Mouse (Mus musculus) midbrain, embryonic 16.5 days (tissue): ENCODE data around the gene Hdac10. TPM values are rescaled to one million over a fixed set of nuclear protein-coding genes. Genes with fewer than 3 reads are reported as not detected.
A peak's percentile ranks its signal among the peaks of the same experiment; 100 is the strongest.

Experiments
- ATAC-seq: fragments of 200-750 bp; cut with Nextera tagmentation; 2 replicates; pipeline ENCODE4 v1.8.0; 2017; ENCODE audit warnings: moderate TSS enrichment
- H3K27ac ChIP-seq: fragments of 300-500 bp; sonication (generic); 2 replicates; pipeline ENCODE4 v1.5.1; 2014; ENCODE audit warnings: mild to moderate bottlenecking, low read length, mixed read lengths
- H3K27me3 ChIP-seq: fragments of 300-500 bp; sonication (generic); 2 replicates; pipeline ENCODE4 v1.6.1; 2014; ENCODE audit warnings: low read depth, low read length, mixed read lengths; ENCODE audit not compliant: control insufficient read depth, insufficient read depth
- H3K36me3 ChIP-seq: fragments of 300-500 bp; sonication (generic); 2 replicates; pipeline ENCODE4 v1.6.1; 2014; ENCODE audit warnings: mild to moderate bottlenecking, low read length, moderate library complexity, mixed read lengths; ENCODE audit not compliant: control insufficient read depth, insufficient read depth
- H3K4me1 ChIP-seq: fragments of 300-500 bp; sonication (generic); 2 replicates; pipeline ENCODE4 v1.6.1; 2014; ENCODE audit warnings: mild to moderate bottlenecking, low read length, mixed read lengths; ENCODE audit not compliant: control insufficient read depth, insufficient read depth
- H3K4me2 ChIP-seq: fragments of 300-500 bp; sonication (generic); 2 replicates; pipeline ENCODE4 v1.6.1; 2014; ENCODE audit warnings: mild to moderate bottlenecking, low read length, mixed read lengths
- H3K4me3 ChIP-seq: fragments of 300-500 bp; sonication (generic); 2 replicates; pipeline ENCODE4 v1.5.1; 2014; ENCODE audit warnings: low read depth, mild to moderate bottlenecking, low read length, moderate library complexity, mixed read lengths
- H3K9ac ChIP-seq: fragments of 300-500 bp; sonication (generic); 2 replicates; pipeline ENCODE4 v1.6.1; 2014; ENCODE audit warnings: low read depth, low read length, mixed read lengths
- H3K9me3 ChIP-seq: fragments of 300-500 bp; sonication (generic); replicated peaks from 2 replicates; pipeline ENCODE4 v1.6.1; 2014; ENCODE audit warnings: mild to moderate bottlenecking, low read length, mixed read lengths; ENCODE audit not compliant: control insufficient read depth, poor library complexity, severe bottlenecking
- WGBS: fragments of 180-500 bp; shearing (Covaris S2); extraction: QIAGEN DNeasy Blood & Tissue Kit; methylation state at CpG from one replicate; pipeline ENCODE4 v1.1.7; 2014; 5-methylcytosine and 5-hydroxymethylcytosine counted together
- polyA plus RNA-seq: library from polyadenylated mRNA; unstranded; fragments of >200 nt; fragmentation: Nextera tagmentation; extraction: Ambion mirVana; gene quantifications from 2 replicates; pipeline ENCODE4 v1.2.1, GENCODE M21; 2015

The Hdac10 gene
- polyA plus RNA-seq, 1 experiment from 2014 or later: 31.0 TPM

DNA sequence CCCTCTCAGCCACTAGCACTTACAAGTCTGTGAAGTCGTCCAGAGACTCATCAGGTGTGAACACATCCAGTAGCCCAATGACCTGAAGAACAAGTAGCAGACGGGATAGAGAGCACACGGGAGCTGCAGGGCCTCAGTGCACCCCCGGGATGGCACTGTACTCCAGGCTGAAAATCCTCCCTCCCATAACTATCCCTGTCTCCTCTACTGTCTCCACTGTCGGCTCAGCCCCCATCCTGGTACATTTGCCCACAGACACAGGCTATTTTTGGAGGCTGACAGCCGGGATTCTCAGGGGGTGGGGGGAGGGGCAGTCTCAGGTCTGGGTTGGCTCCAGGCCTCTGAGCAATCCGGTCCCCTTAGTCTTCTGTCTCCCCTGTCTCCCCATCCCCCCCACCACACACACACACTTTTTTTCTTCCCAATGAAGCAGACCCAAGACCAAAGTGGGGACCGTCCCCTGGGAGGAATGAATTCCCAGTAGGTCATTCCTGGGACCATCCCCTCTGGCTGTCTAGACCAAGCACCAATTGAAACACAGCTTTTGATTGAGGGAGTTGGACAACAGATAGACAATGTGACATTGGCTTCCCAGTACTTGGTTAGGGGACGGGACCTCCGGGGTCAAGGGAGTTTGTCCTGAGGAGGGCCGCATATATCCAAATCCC lies 9.0 kb upstream of the Hdac10 start:
- H3K9me3 ChIP-seq: no peaks in the 10 kb centered on the region
- no peaks in the 10 kb centered on the region for H3K36me3 ChIP-seq
- H3K4me3 ChIP-seq: no peak overlapping the region
- ATAC-seq: no peak
- WGBS: 81% methylated on average over 11 of the region's 11 CpGs
- no peak overlapping the region for H3K4me2 ChIP-seq
- no peak overlapping the region for H3K27ac ChIP-seq
- H3K4me1 ChIP-seq: peaks cover 17% of the 10 kb centered on the region
- no peak overlapping the region for H3K9ac ChIP-seq
- H3K27me3 ChIP-seq: peaks cover 8% of the 10 kb centered on the region

DNA sequence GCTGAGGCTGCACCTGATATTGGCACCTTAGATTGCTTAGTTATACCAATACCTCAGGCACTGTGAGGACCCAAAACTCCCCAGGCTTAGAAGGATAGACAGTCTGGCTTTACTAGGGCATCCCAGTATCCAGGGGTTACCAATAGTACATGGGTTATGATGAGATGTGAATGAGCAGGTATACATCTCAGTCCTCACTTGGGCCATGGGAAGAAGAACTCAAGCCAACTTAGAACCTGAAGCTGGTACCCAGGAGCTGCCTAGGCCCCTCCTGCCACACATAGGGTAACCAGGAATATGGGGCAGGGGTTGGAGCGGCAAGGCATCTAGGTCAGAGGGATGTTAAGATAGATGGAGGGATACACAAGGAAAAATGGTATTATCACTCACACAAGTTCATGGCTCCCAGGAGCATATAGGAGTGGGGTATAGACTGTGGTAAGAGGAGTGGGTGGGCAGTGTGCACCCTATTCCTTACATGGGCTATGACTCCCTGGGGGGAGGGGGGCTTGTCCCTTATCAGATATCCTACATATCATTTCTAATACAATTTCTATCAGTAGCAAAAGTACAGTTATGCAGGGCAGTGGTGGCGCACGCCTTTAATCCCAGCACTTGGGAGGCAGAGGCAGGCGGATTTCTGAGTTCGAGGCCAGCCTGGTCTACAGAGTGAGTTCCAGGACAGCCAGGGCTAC lies 8.1 kb upstream of the Hdac10 start:
- H3K4me1 ChIP-seq: peaks cover 17% of the 10 kb centered on the region
- no peaks in the 10 kb centered on the region for H3K9me3 ChIP-seq
- WGBS: 96% methylated on average over 4 of the region's 5 CpGs
- H3K4me2 ChIP-seq: no peak overlapping the region
- H3K9ac ChIP-seq: no peak overlapping the region
- H3K27ac ChIP-seq: no peak overlapping the region
- ATAC-seq: no peak
- peaks cover 8% of the 10 kb centered on the region for H3K27me3 ChIP-seq
- H3K36me3 ChIP-seq: no peaks in the 10 kb centered on the region
- no peak overlapping the region for H3K4me3 ChIP-seq

DNA sequence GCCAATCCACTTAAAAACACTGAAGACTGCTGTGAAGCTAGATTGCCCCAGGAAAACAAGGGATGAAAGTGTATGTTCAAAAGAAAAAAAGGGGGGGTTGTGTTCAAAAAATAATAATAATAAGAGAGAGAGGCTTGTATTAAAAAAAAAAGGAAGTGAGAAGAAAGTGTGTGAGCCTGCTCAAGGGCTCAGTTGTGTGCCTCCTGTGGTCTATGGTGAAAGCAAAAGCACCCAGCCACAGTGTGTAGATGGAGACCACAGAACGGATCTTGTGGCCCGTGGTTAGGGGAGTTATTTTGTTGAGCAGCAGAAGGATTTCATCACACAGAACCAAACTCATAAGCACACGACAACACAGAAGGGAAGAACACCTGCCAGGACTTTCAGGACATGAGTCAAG lies 2.8 kb upstream of the Hdac10 start:
- Histone ChIP-seq H3K4me1 (peaks cover 13% of the 10 kb centered on the region), H3K4me2 (no peak overlapping the region), H3K9me3 (no peaks in the 10 kb centered on the region), H3K27me3 (no peaks in the 10 kb centered on the region), H3K9ac (no peak overlapping the region), H3K4me3 (no peak overlapping the region), H3K27ac (no peak overlapping the region), H3K36me3 (no peaks in the 10 kb centered on the region)
- 92% methylated on average over 3 of the region's 3 CpGs for WGBS
- no peak for ATAC-seq

DNA sequence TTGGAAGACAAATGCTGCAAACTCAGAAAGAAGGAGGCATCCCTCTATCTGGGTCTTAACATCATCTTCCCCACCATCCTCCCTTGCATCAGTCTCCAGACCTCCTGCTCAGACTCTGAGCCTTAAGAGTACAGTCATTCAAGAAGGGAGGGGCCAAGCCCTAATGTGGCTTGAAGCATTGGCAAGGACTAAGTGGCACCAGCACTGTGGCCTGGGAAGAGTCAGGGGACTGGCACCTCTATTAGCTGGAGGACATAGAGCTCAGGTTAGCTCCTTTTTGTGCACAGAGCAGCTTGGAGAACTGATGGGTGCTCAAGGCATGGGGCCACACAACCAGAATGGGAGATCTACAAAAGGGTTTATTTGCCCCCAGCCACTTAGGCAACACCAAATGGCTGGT lies 1.7 kb upstream of the Hdac10 start:
- H3K9me3 ChIP-seq: no peaks in the 10 kb centered on the region
- H3K4me2 ChIP-seq: no peak overlapping the region
- ATAC-seq: no peak
- no peaks in the 10 kb centered on the region for H3K27me3 ChIP-seq
- H3K36me3 ChIP-seq: 0 out of 2 replicates have a peak, but pooled peaks cover 3% of the 10 kb centered on the region
- H3K4me3 ChIP-seq: no peak overlapping the region
- H3K9ac ChIP-seq: no peak overlapping the region
- H3K4me1 ChIP-seq: peaks cover 13% of the 10 kb centered on the region
- H3K27ac ChIP-seq: no peak overlapping the region

DNA sequence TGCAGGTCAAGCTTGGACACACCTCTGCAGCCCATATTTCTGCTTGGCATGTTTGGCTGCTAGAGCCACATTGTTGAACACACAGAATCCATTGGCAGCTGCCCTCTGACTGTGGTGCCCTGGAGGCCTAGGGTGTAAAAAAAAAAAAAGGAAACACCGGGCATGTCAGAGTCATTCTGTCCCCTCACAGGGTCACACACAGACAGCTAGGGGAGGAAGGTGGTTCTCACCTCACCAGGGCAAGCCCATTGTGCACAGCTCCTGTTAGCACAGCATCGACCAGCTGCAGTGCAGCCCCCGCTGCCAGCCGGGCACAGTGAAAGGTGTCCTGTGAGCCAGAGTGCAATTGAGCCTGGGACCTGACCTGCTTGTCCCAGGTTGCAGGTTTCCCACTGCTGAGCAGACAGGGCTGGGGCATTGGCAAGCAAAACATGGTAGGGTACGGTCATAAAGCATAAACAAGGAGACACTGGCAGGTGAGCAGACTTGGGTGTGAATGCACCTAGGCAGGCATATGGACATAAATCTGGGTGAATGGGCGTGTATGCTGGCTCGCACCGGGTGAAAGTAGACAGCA lies 1.0 kb downstream of the Hdac10 start:
- Histone ChIP-seq H3K4me2 (peak overlapping the region; percentile 82), H3K9me3 (no peaks in the 10 kb centered on the region), H3K4me3 (peak overlapping the region; percentile 61), H3K36me3 (0 out of 2 replicates have a peak, but pooled peaks cover 3% of the 10 kb centered on the region), H3K4me1 (peaks cover 23% of the 10 kb centered on the region), H3K9ac (peak overlapping the region; percentile 75), H3K27me3 (no peaks in the 10 kb centered on the region), H3K27ac (no peak overlapping the region)
- 90% methylated on average over 8 of the region's 8 CpGs for WGBS
- ATAC-seq: no peak

DNA sequence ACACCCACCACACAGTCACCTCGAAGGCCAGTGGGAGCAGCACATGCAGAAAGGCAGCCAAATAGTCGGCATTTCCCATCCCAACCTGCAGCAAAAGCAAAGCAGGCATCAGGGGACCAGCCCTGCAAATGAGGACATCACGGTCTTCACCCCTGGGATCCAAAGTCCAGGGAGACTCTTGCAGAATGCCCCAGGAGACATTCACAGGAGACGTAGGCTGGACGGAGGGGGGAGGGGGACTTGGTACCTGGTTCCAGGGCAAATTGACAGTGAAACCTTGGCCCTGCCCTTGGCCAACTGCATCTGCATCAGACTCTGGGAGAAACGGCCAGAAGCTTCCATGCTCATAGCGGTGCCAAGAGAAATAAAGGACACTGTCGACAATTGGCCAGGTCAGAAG lies 1.9 kb downstream of the Hdac10 start:
- Histone ChIP-seq H3K27me3 (no peaks in the 10 kb centered on the region), H3K36me3 (0 out of 2 replicates have a peak, but pooled peaks cover 3% of the 10 kb centered on the region), H3K4me3 (no peak overlapping the region), H3K9ac (no peak overlapping the region), H3K4me1 (peaks cover 31% of the 10 kb centered on the region), H3K9me3 (no peaks in the 10 kb centered on the region), H3K27ac (no peak overlapping the region), H3K4me2 (no peak overlapping the region)
- 89% methylated on average over 8 of the region's 8 CpGs for WGBS
- no peak for ATAC-seq

DNA sequence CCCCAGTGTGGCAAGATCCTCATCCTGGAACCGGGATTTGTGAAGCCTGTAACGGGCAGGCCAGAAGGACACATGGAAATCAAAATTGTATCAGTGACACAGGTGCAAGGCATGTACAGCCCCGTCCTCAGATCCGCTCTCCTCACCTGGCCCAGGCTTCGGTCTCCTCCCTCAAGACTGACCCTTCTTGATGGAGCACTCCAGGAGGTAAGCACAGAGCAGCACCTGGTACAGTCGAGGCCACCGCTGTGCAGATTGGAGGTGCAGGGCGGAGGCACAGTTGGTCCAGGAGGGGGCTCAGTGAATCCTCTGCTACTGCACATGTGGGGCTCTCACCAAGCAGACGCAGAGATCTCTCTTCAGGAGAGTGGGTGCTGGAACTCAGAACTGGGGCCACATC lies 3.1 kb downstream of the Hdac10 start:
- WGBS: 91% methylated on average over 9 of the region's 9 CpGs

DNA sequence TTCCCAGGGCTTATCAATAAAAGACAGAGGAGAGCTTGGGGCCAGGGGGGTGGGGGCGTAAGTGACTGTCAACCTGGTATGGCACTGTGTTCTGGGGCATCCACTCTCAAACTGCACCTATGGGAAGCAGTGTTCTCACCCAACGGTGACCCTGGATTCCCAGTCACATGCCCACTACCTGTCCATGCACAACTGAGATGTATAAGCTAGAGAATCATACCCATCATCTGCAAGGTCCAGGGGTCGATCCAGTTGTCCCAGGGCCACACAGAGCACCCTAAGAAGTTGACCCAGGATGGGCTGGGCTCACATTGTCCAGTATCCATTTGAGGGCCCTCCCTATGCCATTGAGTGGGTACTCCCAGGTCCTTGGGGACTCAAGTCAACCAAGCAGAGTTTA lies 4.2 kb downstream of the Hdac10 start:
- peaks cover 53% of the 10 kb centered on the region for H3K4me1 ChIP-seq

More for the DNA sequence above, 3.1 kb downstream of the Hdac10 start:
- Histone ChIP-seq H3K4me1 (peaks cover 43% of the 10 kb centered on the region), H3K9ac (no peak overlapping the region), H3K9me3 (no peaks in the 10 kb centered on the region), H3K36me3 (0 out of 2 replicates have a peak, but pooled peaks cover 3% of the 10 kb centered on the region), H3K4me2 (no peak overlapping the region), H3K27me3 (no peaks in the 10 kb centered on the region), H3K27ac (no peak overlapping the region), H3K4me3 (no peak overlapping the region)
- no peak for ATAC-seq

DNA sequence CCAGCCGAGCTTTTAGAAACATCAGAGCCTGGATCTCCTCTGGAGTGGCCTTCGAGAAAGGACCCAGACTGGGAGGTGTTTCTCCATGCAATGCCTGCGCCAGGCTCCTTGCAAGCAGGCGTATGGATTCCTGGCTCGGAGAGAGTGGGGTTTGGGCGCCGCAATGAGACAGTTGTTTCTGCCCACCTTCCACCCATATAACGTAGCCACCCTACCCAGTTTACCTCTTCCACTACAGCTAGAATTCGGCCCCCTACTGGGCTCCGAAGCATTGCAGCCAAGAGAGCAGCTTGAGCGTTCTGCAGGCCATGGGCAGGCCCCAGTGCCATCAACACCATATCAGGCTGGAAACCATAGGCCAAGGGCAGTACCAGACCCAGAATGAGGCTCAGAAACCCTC lies 4.9 kb downstream of the Hdac10 start:
- Histone ChIP-seq H3K27me3 (no peaks in the 10 kb centered on the region), H3K9me3 (no peaks in the 10 kb centered on the region), H3K4me1 (peaks cover 49% of the 10 kb centered on the region), H3K9ac (peak overlapping the region; percentile 88), H3K4me3 (peak overlapping the region; percentile 88), H3K36me3 (0 out of 2 replicates have a peak, but pooled peaks cover 3% of the 10 kb centered on the region), H3K27ac (peak overlapping the region; percentile 88), H3K4me2 (peak overlapping the region; percentile 95)
- 25% methylated on average over 11 of the region's 11 CpGs for WGBS
- 0 out of 2 replicates have a peak, but pooled peaks have one; percentile 1 for ATAC-seq

More for the DNA sequence above, 4.2 kb downstream of the Hdac10 start:
- Histone ChIP-seq H3K9me3 (no peaks in the 10 kb centered on the region), H3K36me3 (0 out of 2 replicates have a peak, but pooled peaks cover 3% of the 10 kb centered on the region), H3K27me3 (no peaks in the 10 kb centered on the region), H3K27ac (no peak overlapping the region), H3K4me3 (no peak overlapping the region), H3K4me2 (no peak overlapping the region), H3K9ac (no peak overlapping the region)
- ATAC-seq: no peak
- WGBS: 91% methylated on average over 3 of the region's 3 CpGs
